Mouse (Mus musculus): ENCODE measurements around the gene Ntn3.

Ntn3 gene

DNA sequence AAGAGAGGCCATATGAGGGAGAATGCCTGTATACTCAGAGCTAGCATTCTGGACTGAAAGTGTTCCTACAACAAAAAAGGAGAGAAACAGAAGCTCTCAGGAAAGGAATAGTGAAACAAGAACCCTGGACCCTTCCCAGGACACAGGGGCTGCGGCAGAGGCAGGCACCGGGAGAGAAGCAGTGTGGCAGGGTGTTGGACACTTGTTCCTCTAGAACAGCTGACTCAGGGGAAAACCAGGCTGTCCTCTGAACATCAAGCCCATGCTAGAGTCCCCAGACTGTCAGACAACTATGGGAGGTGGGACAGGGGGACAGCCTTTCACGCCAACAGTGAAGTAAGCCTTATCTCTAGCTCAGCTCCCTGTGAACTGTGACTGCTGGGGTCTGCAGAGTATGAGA, 1.3 kb upstream of the Ntn3 start:
- no peak for DNase-seq

DNA sequence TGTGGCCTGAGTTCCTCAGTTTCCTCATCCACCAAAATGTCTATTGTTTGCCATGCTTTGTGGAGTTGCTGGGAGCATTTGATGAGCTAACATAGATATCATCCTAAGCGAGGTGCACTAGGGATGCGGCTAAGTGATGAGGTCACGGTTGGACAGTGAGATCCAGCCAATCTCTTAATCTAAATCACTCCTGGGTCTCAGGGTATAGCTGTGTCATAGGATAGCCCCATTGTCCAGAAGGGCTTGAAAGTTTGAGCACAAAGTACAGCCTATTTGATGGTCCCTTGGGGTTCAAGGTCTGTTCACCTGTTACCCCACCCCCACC, 547 bp upstream of the Ntn3 start:
- no peak for DNase-seq

DNA sequence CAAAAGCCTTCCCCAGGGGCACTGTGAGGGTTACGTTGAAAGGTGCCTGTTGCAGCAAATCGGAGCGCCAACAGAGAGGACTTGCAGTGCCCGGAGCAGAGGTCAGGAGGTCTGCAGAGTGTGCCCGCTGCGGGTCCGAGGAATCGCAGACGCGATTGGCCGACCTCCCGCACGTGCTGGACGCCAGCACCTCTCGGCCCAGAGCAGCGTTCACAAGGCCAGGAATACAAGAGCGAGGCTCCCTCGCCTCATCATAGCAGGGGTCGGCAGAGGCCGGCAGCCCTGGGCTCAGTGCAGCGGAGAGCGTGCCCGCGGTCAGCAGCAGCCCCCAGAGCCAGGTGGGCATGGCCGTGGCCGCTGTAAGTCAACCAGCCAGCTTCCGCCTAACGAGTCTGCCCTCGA, 689 bp downstream of the Ntn3 start:
- no peak for DNase-seq

DNA sequence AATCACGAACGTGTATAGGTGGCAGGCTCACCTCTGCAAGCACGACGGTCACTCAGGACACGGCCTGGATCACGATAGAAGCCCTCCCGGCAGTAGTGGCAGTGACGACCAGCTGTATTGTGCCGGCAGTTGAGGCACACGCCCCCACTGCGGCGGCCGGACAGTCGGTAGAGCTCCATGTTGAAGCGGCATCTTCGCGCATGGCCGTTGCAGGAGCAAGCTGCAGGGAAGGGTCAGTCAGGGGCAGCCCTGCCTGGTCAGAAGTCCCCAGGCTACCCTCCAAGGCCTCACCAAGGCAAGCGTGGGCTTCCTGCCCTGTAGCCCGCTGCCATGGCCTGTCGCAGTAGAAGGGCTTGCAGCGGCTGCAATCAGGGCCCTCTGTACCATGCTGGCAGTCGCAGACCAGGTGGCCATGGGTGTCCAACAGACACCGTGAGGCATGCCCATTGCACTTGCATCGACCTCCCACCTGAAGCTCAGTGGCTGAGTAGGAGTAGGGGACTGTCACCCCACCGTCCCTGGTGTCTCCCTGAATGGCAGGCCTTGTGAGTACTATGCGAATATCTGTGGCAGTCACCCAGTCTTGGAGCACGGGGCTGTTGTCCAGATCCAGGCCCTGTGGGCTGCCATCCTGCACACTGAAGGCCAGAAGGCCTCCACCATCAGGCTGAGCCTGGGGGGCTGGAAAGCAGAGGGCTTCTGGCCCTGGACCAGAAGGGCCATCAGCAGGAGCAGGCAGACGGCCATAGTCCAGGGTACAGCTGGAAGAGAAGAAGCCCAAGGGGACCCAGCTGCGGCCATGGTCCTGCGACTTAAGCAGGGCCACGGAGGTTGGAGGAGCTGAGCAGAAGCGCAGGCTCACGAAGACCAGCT, 1.3 kb downstream of the Ntn3 start:
- DNase-seq = no peak

DNA sequence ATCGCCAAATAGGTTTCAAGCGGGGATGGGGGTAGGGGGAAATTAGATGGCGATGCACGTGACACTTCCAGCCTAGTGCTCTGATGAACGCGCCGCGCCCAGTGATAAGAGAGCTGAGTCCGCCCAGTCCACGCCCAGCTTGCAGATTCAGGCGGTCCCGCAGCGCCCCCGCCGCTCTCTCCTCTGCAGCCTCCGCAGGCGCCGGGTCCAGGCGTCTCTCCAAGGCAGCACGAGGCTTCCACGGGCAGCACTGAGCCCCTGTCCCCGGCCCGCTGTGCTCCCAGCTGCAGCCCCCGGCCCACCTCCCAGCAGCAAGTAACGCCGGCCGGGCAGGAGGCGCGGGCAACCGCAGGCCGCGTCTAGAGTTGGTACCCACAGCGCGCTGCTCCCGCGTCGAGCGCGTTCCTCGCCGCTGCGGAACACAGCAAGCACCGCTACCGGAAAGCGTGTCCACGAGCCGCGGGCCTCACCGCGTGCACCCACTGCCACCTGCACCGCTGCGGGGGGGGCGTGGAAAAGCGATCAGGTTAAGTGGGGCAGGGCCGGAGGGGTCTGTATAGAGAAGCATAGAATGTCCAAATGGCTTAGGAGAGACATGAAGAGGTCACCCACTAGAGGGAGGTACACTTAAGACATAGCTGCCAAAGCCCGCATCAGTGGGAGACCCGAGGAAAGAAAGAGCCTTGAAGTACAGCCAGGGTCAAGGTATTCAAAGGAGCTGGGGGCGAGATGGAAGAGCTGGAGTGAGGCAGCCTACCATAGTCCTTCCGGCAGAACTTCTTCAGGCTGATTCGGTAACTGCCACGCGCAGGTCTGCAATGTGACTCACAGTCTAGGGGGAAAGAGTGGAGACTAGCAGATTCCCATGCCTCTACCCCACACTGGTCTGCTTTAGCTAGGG, 2.6 kb downstream of the Ntn3 start:
- DNase-seq = peak; percentile 35

DNA sequence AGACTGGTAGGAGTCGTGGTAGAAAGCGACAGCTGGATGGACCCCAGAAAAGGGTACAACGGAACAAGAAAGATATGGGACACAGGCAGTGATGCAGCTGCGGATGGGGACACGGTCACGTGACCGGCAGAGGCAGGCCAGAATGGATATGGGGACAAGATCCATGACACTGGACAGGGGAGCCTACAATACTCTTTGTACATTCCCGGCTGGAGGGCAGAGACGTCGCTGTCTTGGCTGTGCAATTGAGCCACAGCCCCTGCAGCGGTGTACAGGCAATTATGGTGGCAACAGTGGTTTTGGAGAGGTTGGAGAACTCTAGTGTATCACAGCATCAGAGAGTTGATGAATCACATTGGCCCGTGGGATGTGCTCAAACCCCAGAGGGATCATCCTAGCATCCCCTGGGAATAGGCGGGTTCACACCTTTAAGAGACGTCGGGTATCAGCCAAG, 3.4 kb downstream of the Ntn3 start:
- DNase-seq = no peak

DNA sequence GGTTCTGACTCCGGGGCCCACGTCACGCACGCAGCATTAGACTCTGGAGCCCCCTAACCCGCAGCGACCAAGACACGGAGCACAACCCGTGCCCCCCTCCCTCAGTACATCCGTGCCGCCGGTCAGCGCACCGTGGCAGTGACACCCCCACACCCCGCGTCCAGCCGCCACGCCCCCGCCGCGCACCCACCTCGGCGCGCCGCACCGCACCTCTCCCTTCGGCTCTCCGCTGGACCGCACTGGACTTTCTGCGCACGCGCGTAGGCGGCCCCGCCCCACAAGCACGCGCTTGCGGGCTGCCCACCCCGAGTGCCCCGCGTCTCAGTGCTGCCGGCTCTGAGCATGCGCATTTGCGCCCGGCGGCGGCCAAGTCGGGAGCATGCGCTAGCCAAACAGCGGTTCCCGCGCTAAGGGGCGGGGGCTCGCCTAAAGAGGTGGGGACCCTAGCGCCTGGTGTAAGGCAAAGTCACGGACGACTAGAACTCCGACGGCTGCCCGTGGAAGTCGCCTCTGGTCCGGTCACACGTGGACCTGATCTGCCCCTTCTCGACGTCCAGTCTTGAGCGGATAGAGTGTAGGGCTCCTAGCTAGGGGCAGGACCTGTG, 3.9 kb downstream of the Ntn3 start, which contains the start of gene Tbc1d24:
TSS of gene Tbc1d24 (minus strand) at position 279 of the 605 bp plus-strand sequence.
- peak; percentile 86 for DNase-seq

DNA sequence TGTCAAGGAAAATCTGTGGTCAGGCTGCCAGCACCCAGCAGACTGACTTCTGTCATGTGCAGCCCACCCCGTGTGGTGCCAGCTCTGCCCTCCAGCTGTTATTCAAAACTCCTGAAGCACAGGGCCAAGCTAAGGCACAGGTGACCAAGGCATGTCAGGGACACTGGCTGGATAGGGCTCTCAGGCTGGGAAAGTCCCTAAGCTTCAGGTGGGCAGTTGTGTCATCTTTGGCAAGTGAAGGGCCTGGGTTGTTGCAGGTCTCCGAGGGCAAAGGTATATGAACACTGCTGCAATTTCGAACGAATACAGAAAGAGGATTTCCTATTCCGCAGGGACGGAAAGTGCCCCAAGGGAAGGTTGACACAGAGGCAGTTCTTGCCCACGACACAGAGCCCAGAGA, 4.5 kb downstream of the Ntn3 start:
- DNase-seq = no peak

DNA sequence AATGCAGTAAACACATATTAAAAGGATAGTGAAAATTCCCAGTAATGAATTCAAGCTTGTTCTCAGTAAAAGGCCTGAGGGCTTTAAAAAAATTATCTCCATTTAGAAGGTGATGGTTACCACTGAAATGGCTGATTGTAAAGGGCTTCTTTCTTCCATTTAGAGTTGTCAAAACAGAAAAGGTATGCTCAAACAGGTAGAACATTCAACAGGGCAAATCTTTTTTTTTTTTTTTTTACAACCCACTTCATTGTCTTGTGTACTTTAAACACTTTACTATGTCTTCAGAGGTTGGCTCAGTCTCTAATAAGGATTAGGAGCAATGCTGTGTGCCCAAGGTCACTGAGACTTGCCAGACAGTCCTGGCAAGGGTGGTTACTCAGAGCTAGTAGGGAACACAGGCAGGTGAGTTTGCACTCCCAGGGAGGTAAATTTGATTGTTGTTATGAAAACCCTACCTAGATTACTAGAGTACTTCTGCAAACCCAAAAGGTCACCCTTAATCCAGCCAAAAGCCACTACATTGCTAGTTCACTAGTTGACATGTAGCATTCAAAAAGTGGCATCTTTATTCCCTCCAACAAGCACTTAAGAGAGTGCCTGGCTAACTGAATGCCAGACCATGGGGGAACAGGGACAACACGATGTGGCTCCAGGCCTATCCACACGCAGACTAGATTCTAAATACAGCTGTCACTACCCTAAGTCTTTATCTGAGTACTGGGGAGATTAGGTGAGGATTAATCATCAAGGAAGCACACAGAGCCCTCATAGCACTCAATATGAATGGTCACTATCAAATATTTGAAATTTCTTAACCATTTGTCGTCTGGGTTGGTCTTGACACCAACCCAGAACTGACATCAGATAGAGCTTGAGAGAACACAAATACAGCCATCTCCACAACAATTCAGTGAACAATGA, 5.5 kb downstream of the Ntn3 start:
- no peak for DNase-seq

DNA sequence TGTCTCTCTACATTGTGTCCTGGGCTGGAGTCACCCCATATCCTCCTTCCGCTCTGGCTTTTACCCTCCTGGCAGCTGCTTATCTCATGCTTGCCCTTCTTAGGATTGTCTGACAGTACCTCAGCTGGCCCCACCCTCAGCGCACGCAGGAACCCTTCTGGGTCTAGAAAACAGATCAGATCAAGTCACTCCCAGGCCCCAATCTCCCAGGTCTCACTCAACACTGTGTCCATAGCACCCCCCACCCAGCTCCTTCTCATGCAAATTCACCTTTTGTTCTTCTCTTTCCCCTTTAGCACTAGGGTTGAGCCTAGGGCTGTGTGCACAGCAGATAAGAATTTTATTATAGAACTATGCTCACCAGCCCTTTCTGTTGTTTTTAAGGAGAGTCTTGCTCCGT, 6.3 kb downstream of the Ntn3 start:
- DNase-seq = no peak

DNA sequence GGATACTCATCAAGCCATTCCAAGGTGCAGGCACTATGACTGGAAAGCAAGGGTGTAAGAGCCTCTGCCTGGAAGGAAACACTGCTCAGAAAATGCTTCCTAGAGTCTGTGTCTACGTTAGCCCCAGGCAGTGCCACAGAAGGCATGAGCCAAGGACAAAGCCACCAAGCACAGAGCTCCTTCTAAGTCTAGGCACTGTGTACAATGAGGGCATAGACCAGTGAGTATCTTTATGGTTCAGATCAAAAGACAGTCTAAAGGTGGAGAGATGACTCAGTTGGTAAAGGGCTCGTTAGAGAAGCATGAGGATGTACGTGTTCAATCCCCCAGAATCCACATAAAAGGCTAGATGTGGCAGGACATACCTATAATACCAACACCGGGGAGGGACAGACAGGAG, 8.2 kb downstream of the Ntn3 start:
- DNase-seq = no peak

DNA sequence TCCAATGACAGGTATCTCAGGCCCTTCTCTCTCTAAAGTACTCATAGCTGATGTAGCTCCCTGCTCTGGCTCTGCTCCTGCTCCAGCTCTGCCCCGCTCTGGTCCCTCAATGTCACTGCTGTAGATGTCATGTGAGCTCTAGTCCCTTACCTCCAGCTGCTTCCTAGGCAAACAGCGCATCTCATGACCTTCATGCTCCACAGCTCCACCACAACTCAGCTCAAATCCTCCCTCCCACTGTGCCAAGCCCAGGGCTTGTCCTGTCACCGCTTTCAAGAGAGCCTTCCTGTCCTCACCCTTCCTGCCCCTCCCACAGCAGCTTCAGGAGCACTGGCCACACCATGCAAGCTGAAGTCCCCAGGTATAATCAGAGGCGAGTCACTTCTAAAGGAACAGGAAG, 9.6 kb downstream of the Ntn3 start:
- no peak for DNase-seq

DNA sequence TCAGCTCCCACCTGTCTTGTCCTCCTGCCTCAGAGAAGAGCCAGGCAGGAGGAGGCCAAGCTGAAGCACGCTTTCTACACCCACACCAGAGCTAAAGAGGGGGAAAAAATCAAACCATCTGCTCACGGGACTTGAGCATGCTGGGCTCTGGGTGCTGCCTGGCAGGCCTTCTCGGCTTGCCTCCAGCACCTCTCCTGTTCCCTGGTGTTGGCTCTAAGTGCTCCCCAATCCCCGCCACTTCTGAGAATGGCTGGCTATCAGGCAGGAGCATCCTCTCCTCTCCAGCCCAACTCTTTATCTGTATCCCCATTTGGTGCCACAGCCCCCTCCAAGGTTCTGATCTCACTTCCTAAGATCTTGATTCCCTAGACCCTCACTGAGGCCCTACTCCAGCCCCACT, 10.1 kb downstream of the Ntn3 start:
- DNase-seq = no peak

DNA sequence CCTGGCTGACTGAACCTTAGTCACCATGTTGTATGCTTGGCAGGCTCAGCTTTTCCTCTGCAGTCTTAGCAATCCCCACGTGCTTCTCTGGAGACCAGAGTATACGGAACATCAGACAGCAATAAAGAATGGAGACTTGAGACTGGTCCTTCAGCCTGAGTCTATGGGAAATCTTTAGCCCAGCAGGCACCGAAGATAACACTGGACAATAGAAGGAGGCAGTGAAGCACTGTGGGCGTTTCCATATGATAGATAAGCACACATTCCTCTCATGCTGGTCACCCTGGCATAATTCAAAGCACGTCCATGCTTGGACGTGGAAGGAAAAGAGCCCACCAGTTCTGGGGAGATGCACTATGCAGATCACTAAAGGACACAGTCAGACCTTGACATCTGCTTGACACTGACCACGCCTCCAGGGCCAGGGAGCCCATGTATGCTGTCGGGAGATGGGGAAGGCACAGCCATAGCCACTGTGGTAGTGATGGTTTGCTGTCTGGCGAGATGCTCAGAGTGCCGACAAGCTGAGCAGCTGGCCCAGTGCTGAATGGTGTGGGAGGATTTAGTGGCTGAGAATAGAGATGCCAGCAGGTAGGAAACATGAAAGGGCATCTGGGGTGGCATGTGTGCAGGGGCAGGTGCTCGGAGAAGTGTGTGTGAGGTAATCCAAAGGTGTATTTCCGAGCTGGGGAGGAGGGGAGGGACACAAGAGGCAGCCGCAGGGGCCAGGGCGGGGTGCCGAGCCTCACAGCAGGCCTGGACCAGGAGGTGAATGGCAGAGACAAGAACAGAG, 12.1 kb downstream of the Ntn3 start:
- no peak for DNase-seq

DNA sequence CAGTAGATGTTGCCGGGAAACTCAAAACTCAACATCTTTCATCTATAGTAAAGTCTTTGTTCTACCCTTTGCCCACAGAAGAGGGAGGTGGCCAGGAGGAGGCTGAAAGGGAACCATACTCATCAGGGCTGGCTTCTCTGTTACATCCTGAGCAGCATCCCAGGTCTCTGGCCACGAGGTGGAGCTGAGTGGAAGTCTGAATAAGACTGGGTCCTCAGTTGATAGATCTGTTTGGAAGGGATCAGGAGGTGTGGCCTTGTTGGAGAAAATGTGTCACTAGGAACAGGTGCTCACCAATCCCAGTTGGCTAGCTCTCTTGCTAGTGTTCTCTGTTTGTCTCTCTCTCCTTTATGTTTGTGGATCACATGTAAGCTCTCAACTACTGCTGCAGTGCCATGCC, 14.0 kb downstream of the Ntn3 start:
- no peak for DNase-seq

DNA sequence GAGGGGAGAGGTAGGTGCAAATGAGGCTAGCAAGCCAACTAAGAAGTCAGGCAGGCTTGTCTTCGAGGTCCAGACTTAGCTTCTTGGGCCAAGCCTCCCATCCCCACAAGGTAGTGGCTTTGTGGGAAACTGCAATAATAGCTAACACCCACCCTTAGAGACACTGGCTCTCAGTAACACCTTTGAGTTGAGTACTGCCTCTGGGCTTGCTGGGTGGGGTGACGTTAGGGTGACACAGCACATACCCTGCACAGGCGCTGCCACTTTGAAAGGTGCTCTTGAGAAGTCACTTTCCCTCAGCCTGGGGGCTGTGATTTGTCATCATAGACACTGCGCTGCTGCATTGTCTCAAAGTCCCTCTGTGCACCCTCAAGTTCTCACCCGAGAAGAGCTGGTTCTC, 15.6 kb downstream of the Ntn3 start:
- no peak for DNase-seq

DNA sequence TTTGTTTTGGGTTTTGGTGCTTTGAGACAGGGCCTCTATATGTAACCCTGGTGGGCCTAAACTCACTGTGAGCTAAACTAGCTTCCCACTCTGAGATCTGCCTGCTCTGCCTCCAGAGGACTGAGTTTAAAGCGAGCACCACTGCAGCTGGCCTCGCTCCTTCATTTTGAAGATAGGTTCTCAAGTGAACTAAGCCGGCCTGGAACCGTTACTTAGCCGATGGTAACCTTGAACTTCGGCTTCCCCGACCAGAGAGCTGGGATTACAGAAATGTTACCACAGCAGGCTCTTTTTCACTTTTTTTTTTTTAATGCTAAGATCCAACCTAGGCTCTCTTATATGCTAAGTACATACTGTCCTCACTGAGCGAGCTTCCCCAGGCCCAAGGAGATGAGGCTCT, 16.1 kb downstream of the Ntn3 start:
- DNase-seq = no peak

DNA sequence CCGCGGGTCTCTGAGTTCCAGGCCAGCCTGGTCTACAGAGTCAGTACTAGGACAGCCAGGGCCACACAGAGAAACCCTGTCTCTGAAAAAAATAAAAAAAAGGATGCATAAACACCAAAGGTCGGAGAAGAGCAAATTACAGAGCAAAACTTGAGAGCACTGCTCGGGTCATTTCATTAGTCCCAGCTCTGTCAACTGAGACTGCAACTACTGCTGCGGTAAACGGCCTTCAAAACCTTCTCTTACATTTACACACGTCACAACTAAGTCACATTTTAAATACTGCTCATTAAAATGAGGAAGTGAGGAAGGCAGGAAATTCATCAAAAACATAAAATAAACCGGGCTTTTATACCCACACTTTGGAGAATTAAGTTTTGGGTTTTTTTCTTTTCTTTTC, 16.5 kb downstream of the Ntn3 start:
- no peak for DNase-seq

DNA sequence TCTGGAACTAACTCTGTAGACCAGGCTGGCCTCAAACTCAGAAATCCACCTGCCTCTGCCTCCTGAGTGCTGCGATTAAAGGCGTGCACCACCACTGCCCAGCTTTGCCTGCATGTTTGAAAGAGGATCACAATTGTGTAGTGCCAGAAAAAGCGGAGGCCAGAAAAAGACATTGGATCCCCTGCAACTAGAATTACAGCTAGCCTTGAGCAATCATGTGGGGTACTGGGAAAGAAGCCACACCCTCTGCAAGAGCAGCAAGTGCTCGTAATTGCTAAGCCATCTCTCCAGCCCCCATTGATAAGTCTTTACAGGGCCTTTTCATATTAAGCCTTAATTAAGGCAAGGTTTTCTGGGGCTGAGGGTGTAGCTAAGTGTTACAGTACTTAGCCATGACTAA, 17.9 kb downstream of the Ntn3 start:
- no peak for DNase-seq

DNA sequence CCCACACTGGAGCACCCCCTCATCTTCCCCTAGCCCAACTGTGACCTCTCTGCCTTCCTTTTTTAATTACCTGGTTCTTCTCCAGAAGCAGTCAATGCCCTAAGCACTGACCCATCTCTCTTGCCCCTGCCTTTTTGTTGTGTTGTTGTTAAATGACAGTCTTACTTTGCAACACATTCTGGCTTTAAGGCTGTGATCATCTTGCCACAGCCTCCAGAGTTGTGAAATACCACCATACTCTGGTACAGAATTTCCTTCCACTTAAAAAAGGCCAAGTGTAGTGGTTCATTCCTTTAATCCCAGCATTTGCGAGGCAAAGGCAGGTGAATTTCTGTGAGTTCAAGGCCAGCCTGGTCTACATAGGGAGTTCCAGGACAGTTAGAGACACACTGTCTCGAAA, 18.4 kb downstream of the Ntn3 start:
- no peak for DNase-seq

DNA sequence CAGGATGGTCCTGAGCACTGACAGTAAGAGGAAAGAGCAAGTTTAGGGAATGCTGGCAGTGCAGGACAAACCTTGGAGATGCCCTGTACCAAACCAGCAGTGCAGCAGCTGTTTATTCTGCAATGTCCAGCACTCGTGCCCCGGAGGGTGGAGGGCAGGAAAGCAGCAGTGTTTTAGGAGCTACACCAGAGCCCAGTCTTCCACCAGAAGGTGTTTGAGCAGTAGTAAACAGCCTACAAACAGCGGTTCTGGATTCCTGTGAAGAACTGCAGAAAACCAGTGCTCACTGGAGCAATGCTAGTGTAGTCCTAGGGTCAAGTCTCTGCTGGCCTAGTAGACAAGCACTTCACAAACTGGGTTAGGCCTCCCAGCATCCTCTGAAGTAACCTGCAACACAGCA, 35.1 kb downstream of the Ntn3 start:
- DNase-seq = no peak

DNA sequence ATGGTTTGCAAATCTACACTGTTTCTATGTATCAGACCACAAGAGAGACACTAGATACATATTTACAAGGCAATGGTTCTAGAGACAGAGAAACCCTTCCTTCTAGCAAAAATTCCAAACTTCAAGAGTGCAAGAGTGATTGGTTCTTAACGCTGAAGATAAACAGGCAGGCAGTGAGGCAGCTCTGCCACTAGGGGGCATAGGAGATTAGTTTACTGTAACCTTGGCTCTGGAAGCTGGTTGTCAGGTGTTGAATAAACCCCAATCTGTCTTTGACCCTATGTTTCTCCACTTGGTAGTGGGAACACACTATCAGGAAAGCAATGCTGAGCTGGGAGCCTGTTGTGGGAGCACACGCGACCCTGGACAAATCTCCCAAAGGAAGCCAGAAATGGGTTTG, 35.9 kb downstream of the Ntn3 start:
- DNase-seq = peak; percentile 69

Data from thymus, postnatal 25 days (tissue).